Mouse (Mus musculus) spleen, adult 18-20 months (tissue): ENCODE measurements around the gene Commd3.

Experiments used
- DNase-seq, 2 experiments: peaks; one replicate each; pipeline ENCODE4 v3.0.0; 2022; ENCODE audit warnings: mixed read lengths in 2 of 2

Commd3 gene

DNA sequence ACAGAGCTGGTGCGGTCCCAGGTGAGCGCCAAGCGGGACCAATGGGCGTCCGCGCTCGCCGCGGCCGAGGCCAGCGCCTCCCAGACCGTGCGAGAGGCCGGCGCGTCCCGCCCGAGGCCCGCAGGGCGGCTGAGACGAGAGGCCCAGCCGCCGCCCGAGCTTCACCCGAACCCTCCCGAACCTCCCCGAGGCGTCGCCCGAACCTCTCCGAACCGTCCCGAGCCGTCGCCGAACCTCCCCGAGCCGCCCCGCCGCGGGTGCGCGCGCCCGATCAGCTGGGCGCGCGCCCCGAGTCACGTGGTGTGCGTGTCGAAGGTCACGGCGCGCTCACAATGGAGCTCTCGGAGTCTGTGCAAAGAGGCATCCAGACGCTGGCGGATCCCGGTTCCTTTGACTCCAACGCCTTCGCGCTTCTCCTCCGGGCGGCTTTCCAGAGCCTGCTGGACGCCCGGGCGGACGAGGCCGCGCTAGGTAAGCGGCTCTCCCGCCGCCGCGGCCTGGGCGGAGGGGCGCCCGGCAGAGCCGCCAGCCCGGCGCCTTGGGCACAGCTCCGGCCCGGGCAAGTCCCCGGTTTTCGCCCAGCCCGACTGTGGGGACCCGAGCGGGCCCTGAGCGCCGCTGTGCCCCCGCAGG lies at the start of gene Commd3:
Commd3 (plus strand) TSS at position 252 of the 633 bp plus-strand sequence.
- DNase-seq, result peak; percentile 89 to 93

DNA sequence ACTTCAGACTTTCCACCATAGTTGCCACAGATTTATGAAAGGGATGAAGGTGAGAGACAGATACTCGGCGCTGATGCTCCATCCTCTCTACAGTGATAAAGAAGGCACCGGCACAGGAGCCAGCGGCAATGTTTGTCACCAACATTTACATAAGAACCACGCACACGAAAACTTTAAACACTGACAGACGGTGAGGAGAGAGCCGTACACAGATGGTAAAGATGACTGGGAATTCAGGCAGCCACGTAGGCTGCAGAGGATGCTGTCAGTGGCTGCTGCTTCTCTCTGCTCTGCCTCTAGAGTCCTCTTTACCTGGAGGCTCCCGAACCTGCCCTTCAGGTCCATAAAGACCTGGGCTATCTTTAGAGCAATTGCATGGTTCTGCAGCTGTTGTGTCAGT lies 49.0 kb upstream of the Commd3 start:
- no peak for DNase-seq

GRCm38 (mm10) chr2:18630547-18630946 lies 41.6 kb upstream of the Commd3 start:
- no peak for DNase-seq

DNA sequence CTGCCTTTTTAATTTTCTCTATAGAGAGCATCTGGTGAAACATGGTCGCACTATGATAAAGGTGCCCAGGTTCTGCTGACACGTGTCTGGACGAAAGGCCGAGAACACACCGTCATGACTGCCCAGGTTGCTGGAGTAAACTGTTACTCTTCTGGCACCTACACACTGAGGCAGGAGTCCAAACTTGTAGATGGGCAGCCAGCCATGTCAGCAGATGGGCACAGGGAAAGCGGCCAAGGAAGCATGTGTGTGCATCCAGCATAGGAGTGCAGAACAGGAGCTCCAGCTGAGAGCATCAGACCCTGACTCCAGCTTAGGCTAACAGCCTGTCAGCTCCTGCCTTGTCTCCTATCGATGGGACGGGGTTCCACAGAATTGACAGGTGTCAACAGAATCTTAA lies 37.1 kb upstream of the Commd3 start:
- DNase-seq, result no peak

DNA sequence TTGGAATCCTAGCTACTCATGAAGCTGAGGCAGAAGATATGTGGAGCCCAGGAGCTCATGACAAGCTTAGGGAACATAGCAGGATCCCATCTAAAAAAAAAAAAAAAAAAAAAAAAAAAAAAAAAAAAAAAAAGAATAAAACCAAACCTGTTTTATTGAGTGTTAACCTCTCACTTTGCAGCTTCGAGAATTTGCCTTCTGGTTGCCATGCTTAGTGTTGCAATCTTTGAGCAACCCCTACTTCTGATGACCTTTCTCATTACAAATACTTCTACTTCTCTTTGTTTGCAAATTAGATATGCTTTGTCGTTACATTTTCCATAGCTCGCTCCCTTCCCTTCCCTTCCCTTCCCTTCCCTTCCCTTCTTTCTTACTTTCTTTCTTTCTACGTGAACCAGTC lies 23.6 kb upstream of the Commd3 start:
- DNase-seq, result no peak

DNA sequence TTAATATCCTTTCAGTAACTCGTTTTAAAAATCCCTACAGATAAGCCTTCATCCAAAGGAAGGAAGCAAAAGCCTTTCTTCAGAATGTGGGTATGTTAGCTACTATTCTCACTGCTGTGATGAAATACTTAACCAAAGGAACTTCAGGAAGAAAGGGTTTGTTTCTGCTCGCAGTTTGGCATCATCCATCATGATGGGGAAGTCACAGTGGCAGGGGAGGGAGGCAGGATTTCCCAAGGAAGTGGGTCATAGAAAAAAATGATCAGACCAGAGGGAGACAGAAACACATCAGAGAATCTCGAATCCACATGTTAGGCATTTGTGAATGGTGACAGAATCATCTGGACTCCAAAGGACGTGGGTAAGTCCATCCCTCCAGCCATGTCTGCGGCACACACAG lies 17.4 kb upstream of the Commd3 start:
- DNase-seq, result no peak

DNA sequence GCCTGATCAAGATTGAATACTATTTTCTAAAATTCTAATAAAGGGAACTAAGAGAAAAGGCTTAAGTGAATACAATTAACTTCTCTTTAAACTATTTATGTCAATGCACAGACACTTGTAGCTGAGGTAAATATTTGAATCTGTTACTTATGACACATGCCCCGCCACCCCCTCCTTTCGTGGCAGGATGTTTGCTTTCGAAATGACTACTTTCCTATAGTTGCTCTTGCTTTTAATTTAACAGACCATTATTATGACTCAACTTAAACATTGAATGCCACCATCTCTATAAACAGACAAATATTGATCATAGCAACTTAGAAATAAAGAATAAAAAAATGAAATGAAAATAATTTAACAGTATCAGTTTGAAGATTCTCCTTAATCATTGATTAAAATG lies 8.2 kb upstream of the Commd3 start:
- DNase-seq, result no peak

- DNase-seq, result no peak
Measured at GRCm38 (mm10) chr2:18671041-18671440, 1.1 kb upstream of the Commd3 start.

DNA sequence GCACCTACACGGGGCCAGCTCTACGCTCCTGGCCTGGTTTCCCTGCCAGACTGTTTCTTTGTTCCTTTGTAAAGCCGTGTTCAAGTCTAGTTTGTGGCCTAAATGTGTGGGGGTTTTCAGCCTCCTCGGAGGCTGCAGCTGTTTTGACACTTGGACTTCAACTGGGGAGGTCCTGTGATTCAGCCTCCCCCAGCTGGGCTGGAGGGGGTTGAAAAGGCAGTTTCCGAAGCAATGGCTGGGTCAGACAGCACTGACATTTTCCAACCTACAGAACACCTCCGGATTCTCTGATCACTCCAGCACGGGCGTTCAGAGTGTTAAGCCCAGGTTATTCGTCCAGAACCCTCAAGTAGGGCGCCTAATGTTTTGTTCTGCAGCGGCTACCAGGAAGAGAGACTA lies 581 bp downstream of the Commd3 start:
- DNase-seq, result no peak

DNA sequence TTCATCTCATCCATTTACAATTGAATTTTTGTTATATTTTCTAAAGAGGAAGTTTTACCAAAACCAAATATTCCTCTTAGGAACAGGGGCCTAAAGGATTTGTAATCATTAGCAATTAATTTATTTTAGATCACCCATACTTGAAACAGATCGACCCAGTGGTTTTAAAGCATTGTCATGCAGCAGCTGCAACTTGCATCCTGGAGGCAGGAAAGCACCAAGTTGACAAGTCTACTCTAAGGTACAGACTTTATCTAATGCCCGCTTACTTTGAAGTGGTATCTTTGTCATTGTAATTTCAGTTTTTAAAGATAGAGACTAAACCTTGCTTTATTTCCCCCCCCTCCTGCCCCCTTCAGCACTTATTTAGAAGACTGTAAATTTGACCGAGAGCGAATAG lies 1.6 kb downstream of the Commd3 start:
- DNase-seq, result no peak

GRCm38 (mm10) chr2:18674193-18674902 lies 2.2 kb downstream of the Commd3 start:
- no peak for DNase-seq

DNA sequence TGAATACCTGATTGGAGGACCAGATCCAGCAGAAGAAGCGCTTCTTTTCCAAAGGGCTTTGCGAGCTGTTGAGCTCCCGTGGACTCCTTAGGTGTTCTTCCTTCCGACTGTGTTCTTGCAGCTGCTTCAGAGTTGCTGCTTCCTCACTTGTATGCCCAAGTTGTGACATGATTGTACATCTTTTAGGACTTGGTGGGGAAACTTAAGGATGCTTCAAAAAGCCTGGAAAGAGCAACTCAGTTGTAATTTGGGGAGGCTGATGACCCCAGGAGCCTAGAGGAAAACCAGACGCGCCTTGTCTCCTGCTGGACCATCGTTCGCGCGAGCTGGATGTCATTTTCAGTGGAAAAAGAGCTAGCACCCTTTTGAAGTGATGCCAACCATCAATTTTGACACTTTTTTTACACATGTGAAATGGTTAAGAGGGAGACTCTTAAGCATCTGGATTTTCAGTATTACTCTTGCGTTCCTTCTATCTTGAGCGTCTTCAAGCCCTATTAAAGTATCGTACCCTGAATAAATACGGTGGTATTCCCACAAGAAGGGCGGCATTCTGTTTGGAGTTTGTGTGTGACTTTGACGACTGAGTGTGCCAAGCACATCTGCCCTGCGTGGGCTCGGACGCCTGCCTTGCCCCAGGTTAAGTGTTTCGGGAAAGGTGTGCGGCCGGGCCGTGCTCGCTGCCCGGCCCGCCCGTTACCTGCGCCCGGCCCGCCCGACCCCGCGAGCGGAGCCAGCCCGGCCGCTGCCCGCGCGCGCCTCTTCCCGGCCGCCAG lies 3.7 kb downstream of the Commd3 start:
- no peak for DNase-seq

DNA sequence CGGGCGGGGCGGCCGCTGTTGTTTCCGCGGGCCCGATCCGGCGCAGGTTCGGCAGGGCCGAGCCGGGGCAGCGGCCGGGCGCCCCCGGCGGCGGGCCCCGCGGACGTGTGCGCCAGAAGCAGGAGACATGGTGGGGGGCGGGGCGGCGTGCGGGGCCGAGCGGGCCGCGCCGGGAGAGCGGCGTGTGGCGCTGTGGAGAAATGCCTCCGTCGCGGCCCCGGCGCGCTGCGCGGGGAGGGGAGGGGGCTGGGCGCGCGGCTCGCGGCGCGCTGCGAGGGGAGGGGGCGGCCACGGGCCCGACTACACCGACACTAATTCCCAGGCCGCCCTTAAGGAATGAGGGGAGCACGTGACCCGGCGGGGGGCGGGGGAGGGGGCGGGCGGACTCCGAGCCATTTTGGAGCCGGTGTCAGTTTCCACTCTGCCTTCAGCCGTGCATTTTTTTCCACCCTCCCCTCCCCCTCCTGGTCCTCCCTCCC lies 4.3 kb downstream of the Commd3 start:
- peak; percentile 59 to 64 for DNase-seq

DNA sequence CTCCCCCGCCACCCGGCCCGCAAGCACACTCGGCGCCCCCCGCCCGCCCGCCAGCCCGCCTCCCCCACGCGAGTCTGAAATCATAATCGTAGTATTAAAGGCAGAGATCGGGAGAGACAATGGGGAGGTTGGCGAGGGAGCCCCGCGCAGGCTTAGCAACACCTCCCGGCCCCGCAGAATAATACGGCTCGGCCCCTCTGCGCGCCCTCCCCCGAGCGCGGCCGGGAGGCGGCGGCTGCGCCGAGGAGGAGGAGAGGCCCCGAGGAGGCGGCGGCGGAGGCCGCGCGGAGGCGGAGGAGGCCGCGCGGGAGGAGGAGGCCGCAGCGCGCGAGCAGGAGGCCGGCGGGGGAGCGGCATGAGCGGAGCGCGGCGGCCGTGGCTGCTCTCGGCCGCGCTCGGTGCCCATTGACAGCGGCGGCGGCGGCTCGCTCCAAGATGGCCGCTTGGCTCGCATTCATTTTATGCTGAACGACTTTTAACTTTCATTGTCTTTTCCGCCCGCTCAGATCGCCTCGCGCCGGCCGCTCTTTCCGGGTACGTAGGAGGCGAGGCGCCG lies 4.8 kb downstream of the Commd3 start, which contains the start of gene Bmi1:
Bmi1 (plus strand) TSS at position 83 of the 556 bp plus-strand sequence.
- peak; percentile 63 to 67 for DNase-seq

GRCm38 (mm10) chr2:18677631-18678471 lies 5.7 kb downstream of the Commd3 start:
- peak; percentile 37 to 57 for DNase-seq

GRCm38 (mm10) chr2:18679701-18680100 lies 7.5 kb downstream of the Commd3 start:
- no peak for DNase-seq

DNA sequence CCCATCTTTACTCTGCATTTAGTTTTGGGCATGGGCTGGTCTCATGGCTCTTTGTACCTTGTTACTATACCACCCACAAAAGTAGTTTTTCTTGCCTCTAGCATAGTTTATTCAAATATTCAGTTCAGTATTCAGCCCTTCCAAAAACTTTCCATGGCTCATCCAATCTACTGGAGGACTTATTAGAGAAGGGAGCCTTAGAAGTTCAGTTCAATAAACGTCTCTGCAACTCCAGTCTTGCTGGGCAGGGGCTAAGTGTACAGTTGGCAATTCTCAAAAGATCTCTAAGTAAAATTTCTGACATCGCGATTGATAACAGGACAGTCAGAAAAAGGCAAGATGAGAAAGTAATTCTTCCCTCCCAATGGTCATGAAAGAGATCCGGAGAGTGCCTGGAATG lies 8.3 kb downstream of the Commd3 start:
- no peak for DNase-seq

GRCm38 (mm10) chr2:18680961-18681360 lies 8.8 kb downstream of the Commd3 start:
- DNase-seq, result peak; percentile 59 to 64

GRCm38 (mm10) chr2:18684062-18684461 lies 11.9 kb downstream of the Commd3 start:
- DNase-seq, result no peak

GRCm38 (mm10) chr2:18686386-18686785 lies 14.2 kb downstream of the Commd3 start:
- DNase-seq, result no peak

- no peak for DNase-seq
Measured at GRCm38 (mm10) chr2:18686826-18687519, 14.8 kb downstream of the Commd3 start.
